Mouse (Mus musculus): Measurements from ENCODE around the gene Slc29a2.

DNA sequence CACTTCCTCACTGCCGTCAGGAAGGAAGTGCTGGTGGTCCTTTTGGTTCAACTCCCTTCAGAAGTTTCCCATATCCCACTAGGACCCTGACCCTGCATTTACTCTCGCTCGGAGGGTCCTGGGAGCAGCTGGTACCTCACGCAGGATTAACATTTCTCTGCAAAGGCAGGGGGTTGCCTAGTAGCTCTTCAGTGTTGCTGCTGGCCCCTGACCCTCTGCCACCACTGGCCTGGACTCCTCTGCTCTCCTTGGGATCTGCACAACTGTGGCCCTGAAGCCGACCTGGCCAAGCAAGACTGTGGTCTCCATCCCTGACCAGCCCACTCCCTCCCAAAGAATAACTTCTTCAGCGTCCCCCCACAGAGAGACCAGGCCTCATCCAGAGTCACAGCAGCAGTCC, 25.7 kb downstream of the Slc29a2 start:
- TF ChIP-seq GATA1 (IDR thresholded peaks at IDR 0.05; ENCODE audit: low read length) (no peak), TAL1 (IDR thresholded peaks at IDR 0.05; ENCODE audit: low read length) (no peak)

All from erythroblast, embryonic 14.5 days (primary cell).